Comparison of ENCODE assay signal across 29 mouse cellular contexts in the genomic region with DNA sequence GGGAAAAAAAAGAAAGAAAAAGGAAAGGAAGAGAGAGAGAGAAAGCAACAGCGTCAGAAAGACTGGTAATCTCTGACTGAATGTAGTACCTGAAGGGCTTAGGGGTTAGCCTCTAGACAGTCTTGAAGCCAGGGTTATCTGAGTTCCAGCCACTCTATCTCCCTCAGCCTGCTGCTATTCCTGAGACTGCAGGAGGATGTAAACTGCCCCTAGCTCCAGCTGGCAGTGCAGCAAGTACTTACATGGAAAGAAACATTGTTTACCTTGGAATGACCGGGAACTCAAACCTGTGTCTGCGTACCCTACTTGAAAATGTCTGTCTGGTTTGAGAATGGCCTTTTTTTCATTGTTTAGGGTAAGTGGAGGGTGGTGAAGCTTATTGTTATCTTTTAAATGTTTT. TPM values are rescaled to one million over a fixed set of nuclear protein-coding genes. Genes with fewer than 3 reads are reported as not detected.
A peak's percentile ranks its signal among the peaks of the same experiment; 100 is the strongest.
DNase-seq lines count a peak whose midpoint lies in the region; ATAC-seq and TF ChIP-seq lines count a peak whose summit lies in the region.
"Had no signal": no experiment of that assay in that cellular context is flagged by ENCODE, and none has a peak within 500 bp of the region (broad histone marks: within the 10 kb centered on the region; RNA-seq: fewer than 3 reads in every experiment).

No protein-coding gene starts in this region.

- peaks cover 31% of the 10 kb centered on the region for H3K4me1 ChIP-seq in heart, adult 2 months (ENCODE audit: control insufficient read depth, insufficient read depth, low read length)
- peaks cover 36 to 79% of the 10 kb centered on the region in 2 experiments for H3K4me1 ChIP-seq in heart, embryonic 14.5 days (ENCODE audit: control insufficient read depth in 2 of 2, insufficient read depth in 2 of 2, low read length in 2 of 2)
- H3K4me1 ChIP-seq in limb, embryonic 15.5 days, result peaks cover 40% of the 10 kb centered on the region
- peaks cover 33% of the 10 kb centered on the region for H3K4me1 ChIP-seq in limb, embryonic 10.5 days
- H3K4me1 ChIP-seq in megakaryocyte, embryonic 14.5 days, result peaks cover 100% of the 10 kb centered on the region

- DNase-seq in heart, adult 2 months, result no peak
- DNase-seq in heart, adult 8-10 months (ENCODE audit: low spot score), result no peak
- no peak for DNase-seq in heart, adult 18-20 months
- no peak for DNase-seq in limb, embryonic 10.5 days (ENCODE audit: low spot score)
- DNase-seq: adrenal gland, postnatal 10 days; cerebellum, adult 8-10 months; cerebellum, postnatal 25 days; gastrocnemius, postnatal 25 days; liver, postnatal 0 days; right cerebral cortex, postnatal 25 days; spleen, adult 18-20 months; thymus, adult 2 months; thymus, postnatal 36 days had no signal

- 18% methylated on average over 3 of the region's 3 CpGs for WGBS in heart, adult 2 months
- WGBS in heart, embryonic 14.5 days, result 18% methylated on average over 3 of the region's 3 CpGs
- 65% methylated on average over 3 of the region's 3 CpGs for WGBS in limb, embryonic 15.5 days
- WGBS in limb, embryonic 10.5 days, result 84% methylated on average over 3 of the region's 3 CpGs

- no peak for TF ChIP-seq POLR2A in heart, adult 2 months (IDR thresholded peaks at IDR 0.05; ENCODE audit: insufficient read depth, low read depth, low read length)

- H3K9ac ChIP-seq in heart, adult 2 months (ENCODE audit: low read depth, low read length), result no peak overlapping the region; the same call in 1 of the 2 replicates
- no peak overlapping the region for H3K9ac ChIP-seq in heart, embryonic 14.5 days (ENCODE audit: low read length)
- no peak overlapping the region for H3K9ac ChIP-seq in limb, embryonic 15.5 days
- H3K9ac ChIP-seq: embryonic facial prominence, embryonic 15.5 days; forebrain, embryonic 13.5 days; hindbrain, embryonic 14.5 days; limb, embryonic 13.5 days; liver, embryonic 12.5 days; liver, postnatal 0 days had no signal

- H3K27ac ChIP-seq in heart, adult 2 months, result peak overlapping the region; percentile 21
- H3K27ac ChIP-seq in heart, embryonic 14.5 days (replicated peaks in 1 of 2; ENCODE audit: control insufficient read depth in 1 of 2, insufficient read depth in 1 of 2, low read depth in 2 of 2, low read length in 2 of 2), result peak overlapping the region; percentile 28 to 91; a peak in 2 of 4 replicates
- H3K27ac ChIP-seq in limb, embryonic 15.5 days, result peak overlapping the region; percentile 22; the same call in 1 of the 2 replicates
- no peak overlapping the region for H3K27ac ChIP-seq in limb, embryonic 10.5 days
- H3K27ac ChIP-seq: embryonic facial prominence, embryonic 10.5 days; embryonic facial prominence, embryonic 15.5 days; forebrain, embryonic 13.5 days; hindbrain, embryonic 14.5 days; left cerebral cortex, adult 2 months; limb, embryonic 13.5 days; liver, embryonic 12.5 days had no signal

- H3K36me3 ChIP-seq in heart, adult 2 months (ENCODE audit: control insufficient read depth, insufficient read depth, low read length), result peaks cover 17% of the 10 kb centered on the region
- peaks cover 9% of the 10 kb centered on the region for H3K36me3 ChIP-seq in heart, embryonic 14.5 days (ENCODE audit: control insufficient read depth, insufficient read depth, low read length)
- no peaks in the 10 kb centered on the region for H3K36me3 ChIP-seq in limb, embryonic 15.5 days
- no peaks in the 10 kb centered on the region for H3K36me3 ChIP-seq in limb, embryonic 10.5 days
- H3K36me3 ChIP-seq in megakaryocyte, embryonic 14.5 days (replicated peaks; ENCODE audit: low read length), result peaks cover 83% of the 10 kb centered on the region
- H3K36me3 ChIP-seq: embryonic facial prominence, embryonic 10.5 days; embryonic facial prominence, embryonic 15.5 days; limb, embryonic 13.5 days had no signal

- H3K4me3 ChIP-seq in heart, adult 2 months, result no peak overlapping the region
- H3K4me3 ChIP-seq in heart, embryonic 14.5 days (ENCODE audit: control insufficient read depth in 1 of 2, insufficient read depth in 1 of 2, low read depth in 1 of 2, low read length in 2 of 2), result no peak overlapping the region
- H3K4me3 ChIP-seq in limb, embryonic 15.5 days, result no peak overlapping the region
- H3K4me3 ChIP-seq in limb, embryonic 10.5 days, result no peak overlapping the region
- H3K4me3 ChIP-seq in megakaryocyte, embryonic 14.5 days (replicated peaks), result peak overlapping the region; percentile 76
- H3K4me3 ChIP-seq: embryonic facial prominence, embryonic 10.5 days; embryonic facial prominence, embryonic 15.5 days; forebrain, embryonic 13.5 days; layer of hippocampus, adult 2 months; left cerebral cortex, adult 2 months; limb, embryonic 13.5 days; liver, embryonic 12.5 days had no signal

- H3K4me2 ChIP-seq in heart, embryonic 14.5 days (ENCODE audit: low read length), result no peak overlapping the region
- H3K4me2 ChIP-seq in limb, embryonic 15.5 days, result no peak overlapping the region
- H3K4me2 ChIP-seq: embryonic facial prominence, embryonic 15.5 days; forebrain, embryonic 13.5 days; hindbrain, embryonic 14.5 days; liver, embryonic 12.5 days; midbrain, embryonic 11.5 days had no signal

- H3K9me3 ChIP-seq in heart, embryonic 14.5 days (ENCODE audit: control insufficient read depth, low read length), result no peaks in the 10 kb centered on the region
- no peaks in the 10 kb centered on the region for H3K9me3 ChIP-seq in limb, embryonic 15.5 days
- no peaks in the 10 kb centered on the region for H3K9me3 ChIP-seq in limb, embryonic 10.5 days (replicated peaks)
- no peaks in the 10 kb centered on the region for H3K9me3 ChIP-seq in megakaryocyte, embryonic 14.5 days
- H3K9me3 ChIP-seq: embryonic facial prominence, embryonic 10.5 days; embryonic facial prominence, embryonic 15.5 days; forebrain, embryonic 13.5 days; G1E; limb, embryonic 13.5 days; liver, embryonic 12.5 days had no signal

- no peak for TF ChIP-seq EP300 in heart, adult 2 months (IDR thresholded peaks at IDR 0.05; ENCODE audit: insufficient read depth, low read depth, low read length)

- H3K79me2 ChIP-seq in heart, adult 2 months (replicated peaks; ENCODE audit: control insufficient read depth, insufficient read depth, low read length), result peaks cover 6% of the 10 kb centered on the region

- no peak for ATAC-seq in heart, embryonic 14.5 days (ENCODE audit: insufficient number of reproducible peaks, insufficient read depth, low FRiP score, low read depth)
- ATAC-seq in limb, embryonic 15.5 days (ENCODE audit: insufficient number of reproducible peaks, low FRiP score, low TSS enrichment, low read depth), result no peak
- ATAC-seq in megakaryocyte, adult 5-6 weeks (ENCODE audit: poor library complexity, severe bottlenecking), result no peak
- ATAC-seq: forebrain, embryonic 13.5 days; liver, embryonic 12.5 days; liver, postnatal 0 days; midbrain, embryonic 16.5 days; Patski had no signal

- intact Hi-C loops in heart, adult 2 months (cut with DNase I), result no loop called here

- TF ChIP-seq CTCF in heart, adult 2 months (IDR thresholded peaks at IDR 0.05), result 0 out of 2 replicates have a peak, but pooled peaks have one; percentile 6

- H3K27me3 ChIP-seq in heart, adult 2 months (ENCODE audit: control insufficient read depth, insufficient read depth, low read length), result no peaks in the 10 kb centered on the region
- H3K27me3 ChIP-seq in heart, embryonic 14.5 days (ENCODE audit: control insufficient read depth, insufficient read depth, low read length), result no peaks in the 10 kb centered on the region
- no peaks in the 10 kb centered on the region for H3K27me3 ChIP-seq in limb, embryonic 15.5 days
- no peaks in the 10 kb centered on the region for H3K27me3 ChIP-seq in limb, embryonic 10.5 days (ENCODE audit: low read depth, poor library complexity, severe bottlenecking)
- no peaks in the 10 kb centered on the region for H3K27me3 ChIP-seq in megakaryocyte, embryonic 14.5 days (replicated peaks)
- H3K27me3 ChIP-seq: embryonic facial prominence, embryonic 15.5 days; forebrain, embryonic 13.5 days; limb, embryonic 13.5 days; liver, embryonic 12.5 days; Patski had no signal

RNA-seq across cellular contexts. Expression of a gene that starts 22.8 kb away (rescaled TPM):
- total RNA-seq in heart, adult 2 months (2021), result 10 to 100 TPM; 67.2 to 77.6 TPM
- polyA plus RNA-seq in heart, adult 2 months (2012; rRNA removed), result 13.1 and 23.9 TPM in 2 replicates
- total RNA-seq in heart, adult 8-10 months (2022), result 10 to 100 TPM; 63.9 to 82.9 (median 76.6) TPM
- 28.9 and 33.3 TPM in 2 replicates for polyA plus RNA-seq in heart, embryonic 14.5 days (2014; fragmentation: Nextera tagmentation; extraction: Ambion mirVana)
- 10 to 100 TPM; 61.3 to 70.5 TPM for total RNA-seq in heart, adult 18-20 months (2021)
- 8.3 and 10.5 TPM in 2 replicates for polyA plus RNA-seq in limb, embryonic 15.5 days (2015; fragmentation: Nextera tagmentation; extraction: Ambion mirVana)
- 4.0 and 5.2 TPM in 2 replicates for polyA plus RNA-seq in limb, embryonic 10.5 days (2016; fragmentation: Nextera tagmentation; extraction: Ambion mirVana)
- polyA plus RNA-seq in megakaryocyte, embryonic 14.5 days (2012; ENCODE audit: insufficient read depth, low replicate concordance), result 52.8 and 186 TPM in 2 replicates
- total RNA-seq in megakaryocyte, adult 5-6 weeks (2015), result 12.3 and 12.7 TPM in 2 replicates
- 14.6 and 18.0 TPM in 2 replicates for total RNA-seq in megakaryocyte, adult 5-6 weeks (2017)
